Mouse (Mus musculus) hindbrain, embryonic 11.5 days (tissue): ENCODE results near the gene Pkp4. TPM values are rescaled to one million over a fixed set of nuclear protein-coding genes. Genes with fewer than 3 reads are reported as not detected.

ENCODE experiments used
- ATAC-seq: fragments of 200-750 bp; cut with Nextera tagmentation; 2 replicates; pipeline ENCODE4 v1.8.0; 2017; ENCODE audit warnings: mild to moderate bottlenecking, moderate TSS enrichment, moderate library complexity; ENCODE audit not compliant: low FRiP score
- DNase-seq: peaks from one replicate; pipeline ENCODE4 v3.0.0-alpha.2; 2015; ENCODE audit warnings: low spot score
- H3K27ac ChIP-seq: fragments of 300-500 bp; sonication (generic); 2 replicates; pipeline ENCODE4 v1.5.1; 2014; ENCODE audit warnings: mild to moderate bottlenecking, low read depth, low read length
- H3K27me3 ChIP-seq: fragments of 300-500 bp; sonication (generic); 2 replicates; pipeline ENCODE4 v1.6.1; 2014; ENCODE audit warnings: mild to moderate bottlenecking, low read length, moderate library complexity, mixed read lengths; ENCODE audit not compliant: control insufficient read depth, insufficient read depth
- H3K36me3 ChIP-seq: fragments of 300-500 bp; sonication (generic); 2 replicates; pipeline ENCODE4 v1.6.1; 2014; ENCODE audit warnings: mild to moderate bottlenecking, low read length, moderate library complexity, mixed read lengths; ENCODE audit not compliant: control insufficient read depth, insufficient read depth
- H3K4me1 ChIP-seq: fragments of 300-500 bp; sonication (generic); replicated peaks from 2 replicates; pipeline ENCODE4 v1.6.1; 2014; ENCODE audit warnings: low read length, mixed read lengths; ENCODE audit not compliant: control insufficient read depth, insufficient read depth
- H3K4me2 ChIP-seq: fragments of 300-500 bp; sonication (generic); replicated peaks from 2 replicates; pipeline ENCODE4 v1.6.1; 2014; ENCODE audit warnings: mild to moderate bottlenecking, low read depth, low read length
- H3K4me3 ChIP-seq: fragments of 300-500 bp; sonication (generic); 2 replicates; pipeline ENCODE4 v1.5.1; 2014; ENCODE audit warnings: low read depth, low read length
- H3K9ac ChIP-seq: fragments of 300-500 bp; sonication (generic); 2 replicates; pipeline ENCODE4 v1.6.1; 2014; ENCODE audit warnings: low read depth, low read length
- H3K9me3 ChIP-seq: fragments of 300-500 bp; sonication (generic); 2 replicates; pipeline ENCODE4 v1.6.1; 2016; ENCODE audit warnings: low read length; ENCODE audit not compliant: control insufficient read depth
- WGBS: fragments of 180-500 bp; shearing (Covaris S2); extraction: QIAGEN DNeasy Blood & Tissue Kit; methylation state at CpG from one replicate; pipeline ENCODE4 v1.1.7; 2014; 5-methylcytosine and 5-hydroxymethylcytosine counted together
- polyA plus RNA-seq: library from polyadenylated mRNA; unstranded; fragments of >200 nt; fragmentation: Nextera tagmentation; extraction: Ambion mirVana; gene quantifications from 2 replicates; pipeline ENCODE4 v1.2.1, GENCODE M21; 2014

The Pkp4 gene
- polyA plus RNA-seq, 1 experiment from 2014 or later: 21.3 TPM

DNA sequence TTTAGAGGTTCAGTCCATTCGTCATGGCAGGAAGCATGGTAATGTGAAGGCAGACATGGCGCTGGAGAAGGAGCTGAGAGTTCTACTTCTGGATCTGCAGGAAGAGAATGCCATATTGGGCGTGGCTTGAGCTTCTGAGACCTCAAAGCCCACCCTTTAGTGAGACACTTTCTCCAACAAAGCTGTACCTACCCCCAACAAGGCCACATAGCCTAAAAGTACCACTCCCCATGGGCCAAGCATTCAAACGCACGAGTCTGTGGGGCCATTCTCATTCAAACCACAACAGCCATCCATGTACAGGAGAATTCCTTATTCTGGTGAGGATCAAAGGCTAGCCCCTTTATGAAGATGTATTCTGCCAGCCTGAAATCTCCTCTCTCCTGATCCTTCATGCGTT lies 57.3 kb downstream of the Pkp4 start:
- 89% methylated on average over 6 of the region's 6 CpGs for WGBS
- ATAC-seq: no peak

GRCm38 (mm10) chr2:59219997-59220789 lies 59.5 kb downstream of the Pkp4 start:
- H3K27me3 ChIP-seq: no peaks in the 10 kb centered on the region
- no peaks in the 10 kb centered on the region for H3K4me1 ChIP-seq
- ATAC-seq: no peak
- no peaks in the 10 kb centered on the region for H3K36me3 ChIP-seq
- no peaks in the 10 kb centered on the region for H3K9me3 ChIP-seq
- WGBS: 88% methylated on average over 9 of the region's 9 CpGs
- no peak for DNase-seq
- H3K4me3 ChIP-seq: no peak overlapping the region
- no peak overlapping the region for H3K4me2 ChIP-seq
- no peak overlapping the region for H3K27ac ChIP-seq
- no peak overlapping the region for H3K9ac ChIP-seq

More for the DNA sequence above, 57.3 kb downstream of the Pkp4 start:
- H3K9me3 ChIP-seq: no peaks in the 10 kb centered on the region
- no peak overlapping the region for H3K27ac ChIP-seq
- H3K4me3 ChIP-seq: no peak overlapping the region
- no peak for DNase-seq
- no peaks in the 10 kb centered on the region for H3K4me1 ChIP-seq
- H3K9ac ChIP-seq: no peak overlapping the region
- no peaks in the 10 kb centered on the region for H3K27me3 ChIP-seq
- H3K36me3 ChIP-seq: no peaks in the 10 kb centered on the region
- H3K4me2 ChIP-seq: no peak overlapping the region

GRCm38 (mm10) chr2:59226383-59226782 lies 65.7 kb downstream of the Pkp4 start:
- Histone ChIP-seq H3K9me3 (no peaks in the 10 kb centered on the region), H3K4me2 (no peak overlapping the region), H3K27ac (no peak overlapping the region), H3K4me3 (no peak overlapping the region), H3K4me1 (no peaks in the 10 kb centered on the region), H3K9ac (no peak overlapping the region), H3K27me3 (no peaks in the 10 kb centered on the region), H3K36me3 (no peaks in the 10 kb centered on the region)
- no peak for ATAC-seq
- WGBS: 94% methylated on average over 4 of the region's 4 CpGs
- no peak for DNase-seq

DNA sequence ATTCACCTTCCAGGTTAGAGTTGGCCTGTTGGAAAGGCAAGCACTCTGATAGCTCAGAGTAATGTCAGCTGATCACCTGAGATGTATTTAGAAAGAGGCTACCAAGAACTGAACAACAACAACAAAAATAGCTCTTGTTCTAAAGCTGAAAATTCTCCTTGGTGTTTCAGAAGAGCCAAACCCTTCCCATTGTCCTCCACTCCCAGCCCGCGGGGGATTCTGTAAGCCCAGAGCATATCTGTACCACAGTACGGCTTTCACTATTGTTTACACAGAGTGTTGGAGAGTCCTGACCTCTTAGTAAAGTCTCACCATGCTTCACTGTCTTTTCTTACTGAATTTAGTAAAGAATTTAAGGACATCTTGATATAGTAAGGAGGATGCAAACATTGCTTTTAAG lies 66.4 kb downstream of the Pkp4 start:
- Histone ChIP-seq H3K4me1 (no peaks in the 10 kb centered on the region), H3K9me3 (no peaks in the 10 kb centered on the region), H3K4me3 (no peak overlapping the region), H3K9ac (no peak overlapping the region), H3K27me3 (no peaks in the 10 kb centered on the region), H3K27ac (no peak overlapping the region), H3K4me2 (no peak overlapping the region), H3K36me3 (no peaks in the 10 kb centered on the region)
- ATAC-seq (no peak), DNase-seq (no peak)
- WGBS: 84% methylated on average over 3 of the region's 3 CpGs

DNA sequence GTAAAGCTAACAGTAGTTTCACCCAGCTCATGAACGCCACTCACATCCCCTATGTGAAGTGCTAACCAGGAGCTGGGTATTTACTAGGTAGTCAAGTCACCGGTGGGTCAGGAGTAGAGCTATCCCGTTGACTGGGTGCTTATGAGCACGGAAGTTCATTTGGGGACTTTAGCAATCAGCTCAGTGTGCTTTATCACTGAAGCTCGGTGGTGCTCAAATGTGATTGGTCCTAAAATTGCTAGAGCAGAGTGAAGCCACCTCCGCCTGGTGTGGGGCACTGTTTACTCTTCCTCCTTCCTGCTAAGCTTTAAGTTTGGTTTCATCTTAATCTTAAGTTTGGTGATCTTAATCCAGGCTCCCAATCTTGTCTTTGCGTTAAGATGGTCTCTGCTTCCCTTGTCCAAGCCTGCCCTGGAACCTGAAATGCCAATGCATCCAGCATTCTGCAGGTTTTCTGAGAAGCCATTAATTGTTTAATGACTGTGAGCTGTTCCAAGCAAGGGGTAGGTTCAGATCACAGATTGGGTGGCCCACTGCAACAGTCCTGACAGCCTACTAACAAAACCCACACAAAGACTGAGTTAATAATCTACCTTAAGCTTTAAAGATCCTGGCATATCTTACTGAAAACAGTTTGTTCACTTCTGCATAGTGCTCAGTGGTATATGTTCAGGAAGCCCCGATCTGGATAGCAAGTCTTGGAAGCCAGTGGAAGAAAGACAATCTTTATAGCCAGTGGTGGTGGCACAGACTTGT lies 67.0 kb downstream of the Pkp4 start:
- Histone ChIP-seq H3K4me2 (no peak overlapping the region), H3K27ac (no peak overlapping the region), H3K27me3 (no peaks in the 10 kb centered on the region), H3K36me3 (no peaks in the 10 kb centered on the region), H3K4me1 (no peaks in the 10 kb centered on the region), H3K9ac (no peak overlapping the region), H3K9me3 (no peaks in the 10 kb centered on the region), H3K4me3 (no peak overlapping the region)
- DNase-seq (no peak), ATAC-seq (no peak)
- 81% methylated on average over 8 of the region's 8 CpGs for WGBS

DNA sequence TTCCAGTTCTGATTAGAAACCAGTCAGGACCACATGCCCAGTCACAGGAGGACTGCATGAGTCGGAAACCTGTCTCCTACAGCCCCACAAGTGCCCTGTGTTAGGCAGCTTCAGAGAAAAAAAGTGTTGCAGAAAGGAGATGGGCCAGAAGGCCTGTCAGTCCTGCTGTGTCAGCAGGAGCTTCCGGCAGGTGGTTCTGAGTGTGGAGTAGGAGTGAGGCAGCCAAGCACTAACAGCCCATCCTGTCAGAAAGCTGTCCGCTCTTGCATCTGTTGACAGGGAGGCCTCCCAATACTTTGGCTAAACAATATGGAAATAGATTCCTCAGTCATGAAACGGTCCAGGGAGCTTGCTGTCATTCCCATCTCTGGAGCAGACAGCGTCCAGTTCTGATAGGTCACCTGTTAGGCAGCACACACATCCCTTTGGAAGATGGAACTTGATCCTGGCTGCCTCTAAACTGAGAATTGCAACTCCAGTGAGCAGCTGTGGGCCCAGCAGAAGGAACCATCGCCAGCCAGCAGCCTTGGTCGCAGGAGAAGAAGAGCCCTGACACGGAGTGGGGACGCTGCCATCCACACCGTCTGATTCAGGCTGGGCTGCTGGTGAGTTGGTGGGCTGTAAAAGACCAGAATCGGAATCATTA lies 68.7 kb downstream of the Pkp4 start:
- no peak overlapping the region for H3K4me3 ChIP-seq
- H3K4me2 ChIP-seq: no peak overlapping the region
- no peak overlapping the region for H3K9ac ChIP-seq
- DNase-seq (no peak), ATAC-seq (no peak)
- H3K9me3 ChIP-seq: no peaks in the 10 kb centered on the region
- no peaks in the 10 kb centered on the region for H3K27me3 ChIP-seq
- WGBS: 86% methylated on average over 11 of the region's 11 CpGs
- no peaks in the 10 kb centered on the region for H3K4me1 ChIP-seq
- H3K27ac ChIP-seq: no peak overlapping the region
- H3K36me3 ChIP-seq: no peaks in the 10 kb centered on the region

GRCm38 (mm10) chr2:59230656-59231055 lies 70.0 kb downstream of the Pkp4 start:
- H3K4me1 ChIP-seq: no peaks in the 10 kb centered on the region
- H3K36me3 ChIP-seq: no peaks in the 10 kb centered on the region
- no peak overlapping the region for H3K4me2 ChIP-seq
- H3K27ac ChIP-seq: no peak overlapping the region
- peak; percentile 19 for DNase-seq
- H3K9ac ChIP-seq: no peak overlapping the region
- ATAC-seq: no peak
- H3K27me3 ChIP-seq: no peaks in the 10 kb centered on the region
- H3K4me3 ChIP-seq: no peak overlapping the region
- no peaks in the 10 kb centered on the region for H3K9me3 ChIP-seq
- 39% methylated on average over 9 of the region's 9 CpGs for WGBS

- no peak overlapping the region for H3K4me2 ChIP-seq
- H3K4me3 ChIP-seq: no peak overlapping the region
- 91% methylated on average over 5 of the region's 5 CpGs for WGBS
- H3K27ac ChIP-seq: no peak overlapping the region
- no peaks in the 10 kb centered on the region for H3K27me3 ChIP-seq
- H3K36me3 ChIP-seq: no peaks in the 10 kb centered on the region
- no peaks in the 10 kb centered on the region for H3K4me1 ChIP-seq
- no peak overlapping the region for H3K9ac ChIP-seq
- no peaks in the 10 kb centered on the region for H3K9me3 ChIP-seq
- ATAC-seq (no peak), DNase-seq (no peak)
These were observed 70.9 kb downstream of the Pkp4 start for GRCm38 (mm10) chr2:59231514-59231913.
